Mouse (Mus musculus): ENCODE measurements at regions not wholly inside any gene's neighbourhood (a gene's known extent, or its start where the extent isn't known, plus 50 kb on each side); places are given as distances from the start of the nearest gene placed in this dataset.
A peak's percentile ranks its signal among the peaks of the same experiment; 100 is the strongest.

- no peak overlapping the region for H3K27ac ChIP-seq (ENCODE audit: insufficient read depth, low read depth, low read length)
- TF ChIP-seq POLR2A (IDR thresholded peaks at IDR 0.05; ENCODE audit: borderline replicate concordance, low read depth, low read length), result no peak
- TF ChIP-seq CTCF (IDR thresholded peaks at IDR 0.05; ENCODE audit: low read depth, low read length), result no peak
- peaks cover 5% of the 10 kb centered on the region for H3K4me1 ChIP-seq (ENCODE audit: control insufficient read depth, insufficient read depth, low read length)
- no peak overlapping the region for H3K4me3 ChIP-seq (ENCODE audit: insufficient read depth, low read length)
Observed at GRCm38 (mm10) chr15:88508971-88509370, 91.1 kb upstream of the Zdhhc25 start.

GRCm38 (mm10) chr15:88509626-88510025, 90.5 kb upstream of the Zdhhc25 start:
- Histone ChIP-seq H3K27ac (ENCODE audit: insufficient read depth, low read depth, low read length) (no peak overlapping the region), H3K4me1 (ENCODE audit: control insufficient read depth, insufficient read depth, low read length) (peaks cover 5% of the 10 kb centered on the region), H3K4me3 (ENCODE audit: insufficient read depth, low read length) (no peak overlapping the region)
- TF ChIP-seq POLR2A (IDR thresholded peaks at IDR 0.05; ENCODE audit: borderline replicate concordance, low read depth, low read length) (no peak), CTCF (IDR thresholded peaks at IDR 0.05; ENCODE audit: low read depth, low read length) (no peak)

GRCm38 (mm10) chr15:88514091-88514490, 86.0 kb upstream of the Zdhhc25 start:
- Histone ChIP-seq H3K4me1 (ENCODE audit: control insufficient read depth, insufficient read depth, low read length) (peaks cover 4% of the 10 kb centered on the region), H3K4me3 (ENCODE audit: insufficient read depth, low read length) (no peak overlapping the region), H3K27ac (ENCODE audit: insufficient read depth, low read depth, low read length) (no peak overlapping the region)
- TF ChIP-seq CTCF (IDR thresholded peaks at IDR 0.05; ENCODE audit: low read depth, low read length), result no peak
- TF ChIP-seq POLR2A (IDR thresholded peaks at IDR 0.05; ENCODE audit: borderline replicate concordance, low read depth, low read length), result no peak

GRCm38 (mm10) chr15:88531218-88531617, 68.9 kb upstream of the Zdhhc25 start:
- no peak overlapping the region for H3K4me3 ChIP-seq (ENCODE audit: insufficient read depth, low read length)
- no peak for TF ChIP-seq POLR2A (IDR thresholded peaks at IDR 0.05; ENCODE audit: borderline replicate concordance, low read depth, low read length)
- TF ChIP-seq CTCF (IDR thresholded peaks at IDR 0.05; ENCODE audit: low read depth, low read length), result no peak
- H3K4me1 ChIP-seq (ENCODE audit: control insufficient read depth, insufficient read depth, low read length), result no peaks in the 10 kb centered on the region
- no peak overlapping the region for H3K27ac ChIP-seq (ENCODE audit: insufficient read depth, low read depth, low read length)

- no peak overlapping the region for H3K27ac ChIP-seq (ENCODE audit: insufficient read depth, low read depth, low read length)
Observed at GRCm38 (mm10) chr15:88532008-88532407, 68.1 kb upstream of the Zdhhc25 start.

GRCm38 (mm10) chr15:88533354-88533753, 66.7 kb upstream of the Zdhhc25 start:
- Histone ChIP-seq H3K27ac (ENCODE audit: insufficient read depth, low read depth, low read length) (no peak overlapping the region), H3K4me1 (ENCODE audit: control insufficient read depth, insufficient read depth, low read length) (no peaks in the 10 kb centered on the region), H3K4me3 (ENCODE audit: insufficient read depth, low read length) (no peak overlapping the region)
- no peak for TF ChIP-seq POLR2A (IDR thresholded peaks at IDR 0.05; ENCODE audit: borderline replicate concordance, low read depth, low read length)
- no peak for TF ChIP-seq CTCF (IDR thresholded peaks at IDR 0.05; ENCODE audit: low read depth, low read length)

More at GRCm38 (mm10) chr15:88532008-88532407, 68.1 kb upstream of the Zdhhc25 start:
- H3K4me3 ChIP-seq (ENCODE audit: insufficient read depth, low read length), result no peak overlapping the region
- TF ChIP-seq CTCF (IDR thresholded peaks at IDR 0.05; ENCODE audit: low read depth, low read length), result no peak
- no peak for TF ChIP-seq POLR2A (IDR thresholded peaks at IDR 0.05; ENCODE audit: borderline replicate concordance, low read depth, low read length)
- no peaks in the 10 kb centered on the region for H3K4me1 ChIP-seq (ENCODE audit: control insufficient read depth, insufficient read depth, low read length)

- Histone ChIP-seq H3K4me1 (ENCODE audit: control insufficient read depth, insufficient read depth, low read length) (peaks cover 4% of the 10 kb centered on the region; the same call in 1 of the 2 replicates), H3K27ac (ENCODE audit: insufficient read depth, low read depth, low read length) (no peak overlapping the region), H3K4me3 (ENCODE audit: insufficient read depth, low read length) (no peak overlapping the region)
- TF ChIP-seq CTCF (IDR thresholded peaks at IDR 0.05; ENCODE audit: low read depth, low read length) (no peak), POLR2A (IDR thresholded peaks at IDR 0.05; ENCODE audit: borderline replicate concordance, low read depth, low read length) (no peak)
Observed at GRCm38 (mm10) chr15:88535516-88535915, 64.6 kb upstream of the Zdhhc25 start.

- Histone ChIP-seq H3K4me1 (ENCODE audit: control insufficient read depth, insufficient read depth, low read length) (peaks cover 4% of the 10 kb centered on the region; the same call in 1 of the 2 replicates), H3K4me3 (ENCODE audit: insufficient read depth, low read length) (no peak overlapping the region), H3K27ac (ENCODE audit: insufficient read depth, low read depth, low read length) (no peak overlapping the region)
- no peak for TF ChIP-seq POLR2A (IDR thresholded peaks at IDR 0.05; ENCODE audit: borderline replicate concordance, low read depth, low read length)
- peak; percentile 70 for TF ChIP-seq CTCF (IDR thresholded peaks at IDR 0.05; ENCODE audit: low read depth, low read length)
Observed at GRCm38 (mm10) chr15:88537190-88537589, 62.9 kb upstream of the Zdhhc25 start.

GRCm38 (mm10) chr15:88542567-88542966, 57.5 kb upstream of the Zdhhc25 start:
- Histone ChIP-seq H3K4me1 (ENCODE audit: control insufficient read depth, insufficient read depth, low read length) (peaks cover 4% of the 10 kb centered on the region; the same call in 1 of the 2 replicates), H3K27ac (ENCODE audit: insufficient read depth, low read depth, low read length) (no peak overlapping the region), H3K4me3 (ENCODE audit: insufficient read depth, low read length) (no peak overlapping the region)
- TF ChIP-seq POLR2A (IDR thresholded peaks at IDR 0.05; ENCODE audit: borderline replicate concordance, low read depth, low read length) (no peak), CTCF (IDR thresholded peaks at IDR 0.05; ENCODE audit: low read depth, low read length) (no peak)

- Histone ChIP-seq H3K4me1 (ENCODE audit: control insufficient read depth, insufficient read depth, low read length) (no peaks in the 10 kb centered on the region), H3K4me3 (ENCODE audit: insufficient read depth, low read length) (no peak overlapping the region)
- TF ChIP-seq POLR2A (IDR thresholded peaks at IDR 0.05; ENCODE audit: borderline replicate concordance, low read depth, low read length), result no peak
- no peak for TF ChIP-seq CTCF (IDR thresholded peaks at IDR 0.05; ENCODE audit: low read depth, low read length)
Observed at GRCm38 (mm10) chr15:88544216-88544615, 55.9 kb upstream of the Zdhhc25 start.

GRCm38 (mm10) chr15:88548261-88548660, 51.8 kb upstream of the Zdhhc25 start:
- Histone ChIP-seq H3K4me3 (ENCODE audit: insufficient read depth, low read length) (no peak overlapping the region), H3K27ac (ENCODE audit: insufficient read depth, low read depth, low read length) (no peak overlapping the region), H3K4me1 (ENCODE audit: control insufficient read depth, insufficient read depth, low read length) (no peaks in the 10 kb centered on the region)
- TF ChIP-seq CTCF (IDR thresholded peaks at IDR 0.05; ENCODE audit: low read depth, low read length) (no peak), POLR2A (IDR thresholded peaks at IDR 0.05; ENCODE audit: borderline replicate concordance, low read depth, low read length) (no peak)

More at GRCm38 (mm10) chr15:88544216-88544615, 55.9 kb upstream of the Zdhhc25 start:
- no peak overlapping the region for H3K27ac ChIP-seq (ENCODE audit: insufficient read depth, low read depth, low read length)

Data from bone marrow macrophage, adult 2 months (primary cell).